Mouse (Mus musculus) brain, embryonic 14.5 days (tissue): Measurements from ENCODE around the gene Erc2.

Source experiments
- CTCF ChIP-seq: fragments of 200-500 bp; IDR thresholded peaks from 2 replicates; pipeline ENCODE4 v1.5.1; 2012; ENCODE audit warnings: inconsistent platforms, mild to moderate bottlenecking, moderate library complexity, borderline replicate concordance; ENCODE audit not compliant: insufficient read depth, insufficient read length; ENCODE audit errors: extremely low read depth
- POLR2A ChIP-seq: fragments of 200-500 bp; IDR thresholded peaks from 2 replicates; pipeline ENCODE4 v1.6.1; 2012; ENCODE audit warnings: mild to moderate bottlenecking, inconsistent platforms, borderline replicate concordance; ENCODE audit not compliant: poor library complexity, insufficient read depth, insufficient read length, severe bottlenecking; ENCODE audit errors: extremely low read depth

- TF ChIP-seq CTCF (no peak), POLR2A (no peak)
These were observed 834.3 kb downstream of the Erc2 start for GRCm38 (mm10) chr14:28456372-28457076.
